Mouse (Mus musculus) hindlimb bud, embryonic 11.5 days (tissue): ENCODE data around the gene Cntn6.

Experiments
- DNase-seq: peaks from one replicate; pipeline ENCODE4 v3.0.0-alpha.2; 2012; ENCODE audit warnings: low read depth, low spot score; ENCODE audit errors: extremely low spot score

Gene Cntn6

DNA sequence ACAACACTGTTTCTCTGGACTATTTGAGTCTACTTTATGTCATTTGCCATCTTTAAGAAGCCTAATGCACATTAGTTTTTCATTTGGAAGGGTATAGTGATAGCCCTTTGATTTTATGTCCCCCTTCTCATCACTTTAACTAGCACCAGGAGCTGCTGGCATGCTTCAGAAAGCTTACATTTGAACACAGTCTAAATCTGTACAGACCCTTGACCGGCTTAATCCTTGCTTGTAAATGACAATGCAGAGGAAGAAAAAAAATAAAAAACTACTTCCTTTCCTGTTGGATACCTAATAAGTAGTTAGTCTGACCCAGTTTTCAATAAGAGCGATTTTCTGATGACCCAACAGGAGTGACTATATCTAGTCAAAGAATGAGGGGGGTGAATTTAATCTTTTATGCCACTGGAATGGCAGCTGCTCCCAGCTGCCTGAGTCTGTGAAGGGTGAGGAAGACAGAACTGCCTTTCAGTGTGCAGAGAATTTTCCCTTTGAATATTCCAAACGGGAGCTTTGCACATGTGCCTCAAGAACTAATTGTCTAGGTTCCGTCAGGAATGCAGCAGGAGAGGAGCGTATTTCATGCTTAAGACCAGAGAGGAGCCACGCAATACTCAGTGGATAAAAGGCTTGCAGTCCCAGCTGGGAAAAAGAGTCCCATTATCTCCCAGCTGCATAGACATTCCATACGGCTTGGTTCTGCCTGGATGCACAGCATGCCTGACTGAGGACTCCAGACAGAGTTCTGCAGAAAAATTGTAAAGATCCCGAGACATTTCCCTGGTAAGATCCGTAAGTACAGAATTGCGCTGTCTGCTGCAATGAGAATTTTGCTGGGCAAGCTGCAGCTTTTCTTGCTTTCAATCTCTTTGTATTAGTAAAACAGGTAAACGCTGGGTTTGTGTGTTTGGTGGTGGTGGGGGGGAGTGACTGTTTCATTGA is at the start of gene Cntn6:
Gene Cntn6 (plus strand): TSS at position 301 of the 942 bp plus-strand sequence.
- DNase-seq: no peak

DNA sequence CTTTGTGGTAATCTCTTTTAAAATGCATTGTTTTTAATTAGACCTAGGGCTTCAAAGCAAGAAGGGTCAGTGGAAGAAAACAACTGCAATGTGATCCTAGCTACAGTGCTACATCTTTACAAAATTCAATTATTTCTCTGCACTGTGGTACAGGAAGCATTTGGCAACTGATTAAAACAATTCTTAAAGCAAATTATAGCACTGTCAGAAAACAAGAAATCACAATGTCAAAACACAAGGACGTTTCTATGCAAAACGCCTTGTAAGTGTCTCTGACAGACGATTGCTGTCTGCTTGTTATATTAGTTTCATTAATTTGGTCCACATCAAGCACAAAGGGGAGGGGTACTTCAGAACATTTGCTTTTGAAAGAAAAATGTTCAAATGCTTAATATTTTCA is 48.9 kb upstream of the Cntn6 start:
- no peak for DNase-seq

DNA sequence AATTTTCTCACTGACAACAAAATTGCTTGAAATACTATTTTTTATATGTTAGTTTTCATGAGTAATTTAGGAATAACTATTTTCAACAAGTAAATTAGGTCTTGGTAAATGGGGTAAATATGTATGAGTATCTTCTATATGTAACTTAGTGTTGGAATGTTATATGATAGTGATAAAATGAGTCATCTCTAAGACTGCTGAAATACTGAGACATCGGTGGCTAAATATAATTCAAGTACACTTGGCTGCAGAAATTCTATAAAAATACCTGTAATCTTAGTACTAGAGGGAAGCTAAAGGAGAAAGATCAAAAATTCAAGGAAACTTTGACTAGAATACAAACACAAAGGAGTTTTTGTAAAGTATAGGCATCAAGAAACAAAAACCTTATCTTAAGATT is 21.9 kb upstream of the Cntn6 start:
- no peak for DNase-seq

DNA sequence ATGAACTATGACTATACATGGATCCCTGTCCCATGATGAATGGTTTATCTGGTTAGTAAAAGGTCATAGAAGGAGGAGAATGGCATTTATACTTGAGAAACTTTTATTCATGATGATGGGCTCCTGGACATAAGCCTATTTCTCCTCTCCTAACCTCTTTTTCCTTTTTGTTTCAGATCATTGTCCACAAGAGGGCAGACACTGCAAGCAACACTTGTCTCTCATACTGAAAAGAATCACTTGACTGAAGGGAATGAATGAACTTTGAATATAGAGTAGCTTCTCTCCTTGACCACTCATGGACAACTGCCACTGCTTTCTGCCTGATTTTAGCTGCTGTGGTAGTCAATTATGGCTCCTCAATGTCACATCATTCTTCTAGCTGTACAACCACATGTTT is 13.3 kb upstream of the Cntn6 start:
- no peak for DNase-seq

DNA sequence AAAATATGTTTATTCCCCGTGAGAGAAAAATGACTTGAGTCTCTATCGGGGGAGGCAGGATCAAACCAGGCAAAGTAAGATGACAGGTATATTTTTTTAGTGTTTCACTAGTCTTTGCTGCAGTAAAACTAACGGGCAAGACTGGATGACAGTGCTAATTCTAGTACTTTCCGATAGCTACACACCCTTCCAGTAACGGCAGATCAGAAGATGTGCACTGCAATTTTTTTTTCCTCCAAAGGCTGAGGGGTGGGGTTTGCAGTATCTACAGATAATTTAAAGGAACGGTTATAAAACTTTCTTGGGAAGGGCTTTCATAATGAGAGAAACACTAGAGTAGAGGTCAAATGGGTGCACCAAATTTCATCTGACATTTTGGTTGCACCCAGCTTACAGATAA is 869 bp downstream of the Cntn6 start:
- DNase-seq: no peak

DNA sequence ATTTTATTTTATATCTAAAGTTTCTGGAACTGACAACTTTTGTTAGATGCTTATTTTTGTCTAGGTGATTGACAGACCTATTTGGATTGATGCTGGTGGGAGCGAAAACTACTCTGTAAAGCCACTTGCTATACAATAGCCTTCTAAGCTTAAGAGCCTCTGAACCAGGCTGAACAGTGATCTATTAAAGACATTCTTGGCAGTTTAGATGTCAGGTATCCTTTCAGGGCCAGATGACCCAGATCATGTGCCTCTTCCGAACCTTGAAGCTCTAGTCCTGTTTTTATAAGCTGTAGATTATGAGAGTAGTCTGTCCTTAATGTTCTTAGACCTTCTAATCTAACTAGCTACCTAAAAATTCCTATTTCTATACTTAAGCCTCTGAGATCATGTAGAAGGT is 3.2 kb downstream of the Cntn6 start:
- DNase-seq: no peak

DNA sequence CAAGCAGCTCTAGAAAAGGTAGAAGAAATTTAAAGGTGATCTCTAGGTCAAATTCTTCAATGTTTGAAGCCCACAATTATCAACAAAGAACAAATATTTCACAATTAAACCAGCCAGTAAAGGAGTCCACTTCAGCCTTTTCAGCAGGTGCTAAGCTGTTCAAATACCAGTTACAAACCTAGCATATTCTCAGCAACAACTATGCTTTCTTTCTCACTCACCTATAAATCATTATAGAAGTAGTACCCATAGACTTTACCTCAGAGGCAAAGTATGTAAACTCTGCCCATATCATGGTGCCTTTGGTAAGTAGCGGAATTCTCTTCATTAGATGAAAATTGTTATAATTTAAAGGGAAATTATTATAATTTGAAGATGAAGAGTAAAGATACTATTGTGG is 71.4 kb downstream of the Cntn6 start:
- no peak for DNase-seq

DNA sequence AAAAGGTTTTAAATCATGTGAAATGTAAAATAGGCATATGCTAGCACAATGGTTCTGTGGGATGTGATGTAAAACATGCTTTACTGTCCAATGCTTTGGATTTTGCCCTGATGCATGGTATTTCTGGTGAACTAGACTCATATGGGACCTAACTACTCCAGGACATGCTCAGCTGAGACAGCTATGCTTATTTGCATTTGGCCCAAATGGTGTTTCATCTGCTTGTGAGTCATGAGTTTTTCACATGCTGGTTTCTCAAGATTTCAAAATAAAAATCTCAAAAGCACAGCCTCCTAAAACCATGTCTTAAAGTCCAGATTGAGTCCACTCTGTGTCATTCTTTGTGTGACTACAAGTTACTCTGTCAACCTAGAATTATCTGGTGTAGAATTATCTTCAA is 77.0 kb downstream of the Cntn6 start:
- no peak for DNase-seq

DNA sequence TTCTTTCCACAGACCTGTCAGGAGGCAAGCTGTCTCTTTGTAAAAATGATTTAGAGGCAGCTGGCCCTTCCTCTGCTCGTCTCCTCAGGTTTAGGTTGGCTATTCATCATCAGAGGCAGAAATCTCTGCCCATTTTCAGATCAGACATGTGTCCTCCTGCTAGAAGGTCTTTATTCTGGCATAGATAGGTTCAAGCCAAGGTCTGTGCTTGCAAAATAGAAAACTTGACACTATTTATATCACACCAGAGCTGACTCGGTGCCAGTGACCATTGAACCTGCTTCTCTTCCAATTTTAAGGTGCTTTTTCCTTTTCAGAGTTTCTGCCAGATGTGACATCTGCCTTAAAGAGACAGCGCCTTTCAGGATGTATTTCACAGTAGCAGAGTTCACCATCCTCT is 95.4 kb downstream of the Cntn6 start:
- no peak for DNase-seq

DNA sequence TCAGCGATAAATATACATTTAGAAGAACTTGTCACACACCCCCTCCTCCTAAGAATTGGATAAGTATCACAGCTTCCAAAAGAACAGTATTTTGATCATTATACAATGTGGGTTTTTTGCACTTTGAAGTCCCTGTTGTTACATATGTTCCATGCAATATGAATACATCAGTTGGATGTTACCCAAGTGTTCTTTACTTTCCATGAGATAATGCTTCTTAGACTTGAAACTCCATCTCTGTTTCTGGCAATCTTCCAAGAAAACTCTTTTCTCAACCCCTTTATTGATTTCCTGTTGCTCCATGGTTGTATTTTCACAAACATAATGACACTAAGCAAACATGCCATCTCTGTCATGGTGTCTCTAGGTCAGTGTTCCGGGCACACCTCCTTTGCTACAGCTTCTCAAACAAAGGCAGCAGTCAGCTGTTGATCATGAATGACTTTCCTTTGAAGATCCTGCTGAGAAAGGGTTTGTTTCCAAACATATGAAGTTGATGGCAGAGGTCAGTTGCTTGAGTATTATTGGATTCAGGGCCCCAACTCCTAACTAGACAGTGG is 108.3 kb downstream of the Cntn6 start:
- DNase-seq: no peak

DNA sequence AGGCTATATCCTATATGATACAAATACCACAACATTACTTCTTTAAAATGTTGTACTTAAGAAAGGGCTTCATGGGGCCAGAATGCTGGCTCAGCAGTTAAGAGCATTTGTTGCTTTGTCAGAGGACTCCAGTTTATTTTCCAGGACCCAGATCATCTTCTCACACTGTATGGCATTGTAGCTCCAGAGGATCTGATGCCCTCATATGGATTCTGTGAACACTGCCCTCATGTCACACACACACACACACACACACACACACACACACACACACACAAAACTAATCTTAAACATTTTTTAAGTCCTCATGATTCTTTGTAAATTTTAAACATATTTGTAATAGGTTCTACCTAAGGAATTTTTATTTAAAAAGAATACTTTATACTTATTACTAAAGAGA is 110.3 kb downstream of the Cntn6 start:
- no peak for DNase-seq

DNA sequence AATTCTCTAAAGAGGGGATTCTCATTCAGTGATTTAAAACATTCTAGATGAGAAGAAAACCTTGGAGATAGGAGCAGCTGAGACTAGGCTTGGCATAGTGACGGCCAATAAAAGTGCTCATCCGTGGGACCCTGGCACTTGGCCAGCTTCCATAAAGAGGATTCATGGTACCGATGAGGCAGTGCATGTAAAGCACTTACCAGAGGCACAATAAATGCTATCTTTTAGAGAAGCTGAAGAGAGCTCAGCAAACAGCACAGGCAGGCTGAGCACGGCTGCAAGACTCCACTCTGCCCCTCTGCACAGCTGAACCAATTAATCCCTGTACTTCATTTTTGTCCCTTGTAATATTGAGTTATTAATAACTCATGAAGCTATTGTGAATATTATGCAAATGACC is 110.8 kb downstream of the Cntn6 start:
- DNase-seq: no peak

DNA sequence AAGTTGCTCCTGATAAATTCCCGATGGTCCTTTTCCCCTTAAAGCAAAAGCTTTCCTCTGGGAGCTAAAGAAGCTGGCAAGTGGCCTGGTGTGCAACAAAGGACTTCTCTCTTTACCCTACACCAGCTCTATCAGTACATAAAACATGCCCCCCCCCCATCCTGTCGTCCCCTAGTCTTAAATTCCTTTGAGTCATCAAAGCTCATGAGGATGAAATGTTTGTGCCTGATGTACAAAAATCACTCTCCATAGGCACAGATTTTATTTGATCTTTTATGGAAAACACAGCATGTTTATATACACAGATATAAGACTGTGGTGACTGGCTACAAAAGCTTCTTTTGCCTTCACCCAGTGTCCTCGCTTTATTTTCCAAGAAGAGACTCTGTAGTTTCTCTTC is 112.6 kb downstream of the Cntn6 start:
- DNase-seq: no peak

DNA sequence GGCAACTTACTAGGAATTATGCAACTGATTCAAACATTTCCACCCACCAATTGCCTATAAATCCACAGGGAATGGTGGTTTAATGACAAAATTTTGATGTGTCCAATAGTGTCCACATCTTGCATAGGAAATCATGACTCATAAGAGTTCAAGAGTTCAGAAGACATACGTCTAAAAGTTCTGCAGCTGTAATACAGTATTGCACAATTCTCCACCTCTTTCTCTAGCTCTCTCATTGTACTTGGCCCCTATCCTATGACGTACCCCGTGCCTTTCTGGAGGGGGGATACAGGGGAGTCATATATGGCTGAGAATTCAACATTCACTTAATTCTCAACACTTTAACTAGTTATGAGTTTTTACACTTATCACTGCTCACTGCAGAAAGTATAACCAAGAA is 160.9 kb downstream of the Cntn6 start:
- no peak for DNase-seq

DNA sequence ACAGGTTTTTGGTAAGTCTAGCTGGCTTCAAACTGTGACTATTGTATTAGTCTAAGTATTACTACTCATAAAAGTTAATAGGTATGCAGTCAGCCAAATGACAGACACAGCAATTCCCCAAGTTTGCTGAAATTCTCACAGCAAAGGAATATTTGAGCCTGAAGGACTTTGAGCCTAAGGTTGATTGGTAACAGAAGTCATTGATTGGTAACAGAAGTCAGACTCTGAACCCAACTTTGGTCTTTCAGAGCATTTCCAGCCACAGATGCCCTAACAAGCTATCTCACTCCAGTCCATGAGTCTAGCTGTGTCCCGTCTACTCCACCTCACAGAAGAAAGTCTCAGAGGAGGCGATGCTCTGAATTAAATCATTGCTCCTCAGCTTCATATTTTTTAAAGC is 176.1 kb downstream of the Cntn6 start:
- DNase-seq: no peak

DNA sequence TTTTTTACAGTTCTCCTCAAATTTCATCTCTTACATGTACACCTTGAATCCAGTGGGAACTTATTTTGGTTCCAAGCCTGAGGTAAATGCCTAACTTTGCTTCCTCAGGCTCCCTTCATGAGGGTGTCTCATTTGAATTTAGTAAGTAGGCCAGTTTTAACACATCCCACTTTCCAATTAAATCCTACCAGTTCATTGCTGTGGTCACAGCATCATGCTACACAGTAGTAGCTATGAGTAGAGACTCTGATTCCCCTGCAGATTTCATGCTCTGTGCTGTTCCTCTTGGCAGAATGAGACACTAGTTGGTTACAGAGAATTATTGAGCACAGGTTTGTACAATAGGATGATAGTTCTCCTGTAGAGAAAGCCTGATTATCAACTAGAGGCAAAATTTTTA is 181.7 kb downstream of the Cntn6 start:
- no peak for DNase-seq

DNA sequence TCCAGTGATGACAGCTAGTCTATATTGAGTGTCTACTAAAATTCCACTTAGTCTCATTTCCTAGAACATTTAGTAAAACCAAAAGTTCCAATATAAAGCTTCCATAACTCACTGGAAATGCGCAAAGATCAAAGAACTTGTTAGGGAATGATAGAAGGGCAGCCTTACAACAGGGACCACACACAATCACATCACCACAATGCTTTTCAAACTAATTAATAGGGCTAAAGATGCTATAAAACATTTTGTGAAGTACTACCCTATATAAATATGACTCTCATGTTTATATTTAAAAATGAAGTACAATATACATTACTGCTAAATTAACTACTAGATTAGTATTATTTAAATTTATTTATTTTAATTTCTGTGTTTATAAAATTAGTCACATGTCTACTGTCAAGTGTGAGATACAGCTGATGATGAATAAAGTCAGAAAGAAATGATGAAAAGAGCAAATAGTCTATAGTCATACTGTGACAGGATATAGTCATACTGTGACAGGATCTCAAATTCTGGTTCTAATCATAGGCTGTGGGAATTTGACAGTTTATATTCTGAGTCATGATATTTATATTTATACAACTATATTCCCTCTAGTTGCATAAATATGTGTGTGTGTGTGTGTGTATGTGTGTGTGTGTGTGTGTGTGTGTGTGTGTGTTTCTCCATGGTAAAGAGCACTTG is 187.4 kb downstream of the Cntn6 start:
- no peak for DNase-seq

DNA sequence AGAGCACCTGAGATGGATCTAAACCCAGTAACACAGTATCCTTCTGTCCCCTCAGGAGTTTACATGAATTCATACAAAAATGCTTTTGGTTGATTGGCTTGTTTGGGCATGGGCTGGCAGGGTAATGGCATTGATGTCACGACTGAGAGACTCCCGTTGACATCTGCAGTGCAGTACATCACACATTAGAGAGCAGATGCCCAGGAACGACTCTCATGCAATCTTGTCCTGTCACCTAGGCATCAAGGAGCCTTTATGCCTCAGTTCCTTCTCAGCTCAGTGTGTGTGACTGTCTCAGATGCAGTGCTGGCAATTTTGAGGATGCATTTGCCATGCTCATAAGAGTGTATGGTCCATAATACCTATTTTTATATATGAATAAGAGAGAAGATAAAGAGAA is 195.4 kb downstream of the Cntn6 start:
- no peak for DNase-seq

DNA sequence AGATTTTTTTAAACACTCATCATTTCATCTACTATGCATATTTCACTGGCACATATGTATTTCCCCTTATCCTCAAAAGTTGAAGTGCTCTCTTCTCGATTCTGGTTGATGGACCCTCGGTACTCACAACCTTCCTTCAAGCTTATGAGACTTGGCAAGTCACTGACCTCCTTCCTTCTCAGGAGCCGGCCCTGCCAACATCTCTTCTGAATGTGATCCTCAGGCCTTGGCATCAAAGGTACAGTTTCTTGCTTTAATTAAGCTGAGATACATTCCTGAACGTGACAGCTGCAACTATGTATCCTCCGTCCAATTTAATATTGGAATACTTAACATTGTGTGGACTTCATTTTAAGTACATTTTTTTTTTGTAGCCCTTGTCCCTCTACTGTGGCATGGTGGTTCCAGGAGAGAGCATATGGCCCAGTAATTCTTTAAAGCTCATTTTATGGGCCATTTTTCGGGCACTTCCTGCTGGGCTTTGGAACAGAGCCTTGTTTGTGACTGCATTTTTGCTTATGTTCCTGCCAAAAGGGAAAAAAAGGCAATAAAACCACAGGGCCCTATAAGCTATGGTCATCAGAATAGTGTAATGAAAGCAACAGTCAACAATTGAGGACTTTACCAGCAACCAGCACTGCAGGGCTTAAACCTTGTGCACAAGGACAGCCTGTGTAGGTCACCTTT is 196.0 kb downstream of the Cntn6 start:
- no peak for DNase-seq

DNA sequence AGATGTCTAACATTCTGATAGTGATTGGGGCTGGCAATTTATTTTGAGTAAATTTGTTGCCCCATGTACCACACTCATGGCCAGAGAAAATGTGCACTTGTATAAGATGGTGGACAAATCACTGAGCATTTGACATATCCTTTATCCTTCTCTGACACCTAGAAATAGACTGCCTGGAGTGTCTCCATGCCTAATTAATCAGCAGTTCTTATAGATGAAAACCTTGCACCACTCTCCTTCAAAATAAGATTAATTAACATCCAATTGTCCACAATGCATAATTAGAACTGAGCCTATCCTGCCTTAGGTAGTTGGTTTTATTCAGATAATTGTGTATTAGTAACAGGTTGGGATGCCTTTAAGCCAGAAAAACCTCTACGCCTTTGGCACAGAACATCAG is 236.0 kb downstream of the Cntn6 start:
- no peak for DNase-seq

DNA sequence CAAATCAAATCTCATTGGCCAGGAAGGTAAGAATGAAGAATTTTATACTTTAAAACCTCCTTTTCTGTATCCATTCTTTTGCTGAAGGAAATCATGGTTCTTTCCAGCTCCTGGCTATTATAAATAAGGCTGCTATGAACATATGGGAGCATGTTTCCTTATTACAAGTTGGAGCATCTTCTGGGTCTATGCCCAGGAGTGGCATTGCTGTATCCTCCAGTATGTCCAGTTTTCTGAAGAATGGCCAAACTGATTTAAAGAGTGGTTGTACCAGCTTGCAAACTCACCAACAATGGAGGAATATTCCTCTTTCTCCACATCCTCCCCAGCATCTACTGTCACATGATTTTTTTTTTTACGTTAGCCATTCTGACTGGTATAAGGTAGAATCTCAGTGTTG is 241.7 kb downstream of the Cntn6 start:
- DNase-seq: no peak

DNA sequence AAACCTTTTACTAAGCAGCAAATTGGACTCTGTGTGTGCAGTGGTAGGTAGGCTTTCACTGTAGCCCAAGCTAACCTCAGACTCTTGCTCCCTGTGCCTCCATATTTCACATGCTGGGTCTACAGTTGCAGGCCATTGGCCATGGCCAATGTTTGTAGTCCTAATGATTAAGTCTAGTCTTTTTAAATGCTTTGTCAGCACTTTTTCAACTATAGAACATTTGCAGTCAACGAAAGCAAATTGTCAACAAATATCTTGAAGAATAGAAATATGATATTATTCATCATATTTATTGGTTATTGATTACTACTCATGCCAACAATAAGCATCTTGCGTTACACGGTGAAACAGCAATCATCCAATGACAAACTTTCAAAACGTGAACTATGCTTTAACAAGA is 246.4 kb downstream of the Cntn6 start:
- DNase-seq: no peak
